Mouse (Mus musculus) heart, postnatal 0 days (tissue): ENCODE data around the gene Rps6ka4. TPM values are rescaled to one million over a fixed set of nuclear protein-coding genes. Genes with fewer than 3 reads are reported as not detected.

ENCODE experiments used
- ATAC-seq: fragments of 200-750 bp; cut with Nextera tagmentation; 2 replicates; pipeline ENCODE4 v1.8.0; 2017; ENCODE audit warnings: low read depth, moderate number of reproducible peaks, moderate library complexity; ENCODE audit not compliant: insufficient read depth
- DNase-seq: peaks from one replicate; pipeline ENCODE4 v3.0.0-alpha.2; 2016; ENCODE audit warnings: low spot score
- H3K27ac ChIP-seq: fragments of 300-500 bp; sonication (generic); 2 replicates; pipeline ENCODE4 v1.5.1; 2014; ENCODE audit warnings: low read depth, mild to moderate bottlenecking
- H3K27me3 ChIP-seq: fragments of 300-500 bp; sonication (generic); 2 replicates; pipeline ENCODE4 v1.6.1; 2014; ENCODE audit warnings: low read length, mixed read lengths; ENCODE audit not compliant: control insufficient read depth, insufficient read depth
- H3K36me3 ChIP-seq: fragments of 300-500 bp; sonication (generic); replicated peaks from 2 replicates; pipeline ENCODE4 v1.6.1; 2014; ENCODE audit warnings: low read length, mixed read lengths; ENCODE audit not compliant: control insufficient read depth, insufficient read depth
- H3K4me1 ChIP-seq: fragments of 300-500 bp; sonication (generic); 2 replicates; pipeline ENCODE4 v1.6.1; 2014; ENCODE audit warnings: antibody characterized with exemption; ENCODE audit not compliant: control insufficient read depth, insufficient read depth
- H3K4me2 ChIP-seq: fragments of 300-500 bp; sonication (generic); 2 replicates; pipeline ENCODE4 v1.6.1; 2014; ENCODE audit warnings: low read depth, mild to moderate bottlenecking, low read length, moderate library complexity
- H3K4me3 ChIP-seq: fragments of 300-500 bp; sonication (generic); 2 replicates; pipeline ENCODE4 v1.5.1; 2014; ENCODE audit warnings: low read depth, low read length
- H3K9ac ChIP-seq: fragments of 300-500 bp; sonication (generic); replicated peaks from 2 replicates; pipeline ENCODE4 v1.6.1; 2014; ENCODE audit warnings: low read depth, low read length, mixed read lengths
- H3K9me3 ChIP-seq: fragments of 300-500 bp; sonication (generic); replicated peaks from 2 replicates; pipeline ENCODE4 v1.6.1; 2016; ENCODE audit warnings: low read length; ENCODE audit not compliant: control insufficient read depth
- CTCF ChIP-seq: IDR thresholded peaks from 2 replicates; pipeline ENCODE4 v1.5.1; 2016; ENCODE audit warnings: antibody characterized with exemption, control low read depth, low read depth
- EP300 ChIP-seq: IDR thresholded peaks from 2 replicates; pipeline ENCODE4 v1.6.1; 2016; ENCODE audit warnings: antibody characterized with exemption, low read depth
- WGBS: fragments of 180-500 bp; shearing (Covaris S2); extraction: QIAGEN DNeasy Blood & Tissue Kit; methylation state at CpG from one replicate; pipeline ENCODE4 v1.1.7; 2014; 5-methylcytosine and 5-hydroxymethylcytosine counted together
- polyA plus RNA-seq: library from polyadenylated mRNA; unstranded; fragments of >200 nt; fragmentation: Nextera tagmentation; extraction: Ambion mirVana; gene quantifications from 2 replicates; pipeline ENCODE4 v1.2.1, GENCODE M21; 2015
- total RNA-seq: library from RNA; depleted of rRNA; stranded (reverse); fragments of >200 nt; gene quantifications from 2 replicates; pipeline ENCODE4 v1.2.3, GENCODE M21; 2014; ENCODE audit warnings: low replicate concordance

Gene Rps6ka4
- total and polyA plus RNA-seq, 2 experiments from 2014 or later: 13.4 to 16.6 TPM

- TF ChIP-seq CTCF (no peak), EP300 (no peak)
- 61% methylated on average over 2 of the region's 2 CpGs for WGBS
- H3K4me1 ChIP-seq: 0 out of 2 replicates have a peak, but pooled peaks cover 12% of the 10 kb centered on the region
Measured at GRCm38 (mm10) chr19:6859032-6859651, 18.7 kb upstream of the Rps6ka4 start.

GRCm38 (mm10) chr19:6858031-6858430 is 17.6 kb upstream of the Rps6ka4 start, which contains the start of gene Ccdc88b:
Gene Ccdc88b (minus strand): TSS chr19:6858211.
- TF ChIP-seq EP300 (no peak), CTCF (no peak)
- Histone ChIP-seq H3K4me2 (peak within 1 kb of the TSS; percentile 5; the same call in 1 of the 2 replicates), H3K27ac (no peak within 1 kb of the TSS; the same call in 1 of the 2 replicates), H3K4me1 (0 out of 2 replicates have a peak, but pooled peaks cover 12% of the 10 kb centered on the region), H3K27me3 (peaks cover 10% of the 10 kb centered on the region), H3K9ac (no peak within 1 kb of the TSS), H3K4me3 (peak within 1 kb of the TSS; percentile 1; the same call in 1 of the 2 replicates), H3K36me3 (no peaks in the 10 kb centered on the region), H3K9me3 (no peaks in the 10 kb centered on the region)
- no peak for DNase-seq
- no peak for ATAC-seq
- WGBS: 58% methylated on average over 7 of the region's 7 CpGs

More at GRCm38 (mm10) chr19:6859032-6859651, 18.7 kb upstream of the Rps6ka4 start:
- Histone ChIP-seq H3K27me3 (peaks cover 6% of the 10 kb centered on the region), H3K4me3 (no peak overlapping the region), H3K36me3 (no peaks in the 10 kb centered on the region), H3K4me2 (no peak overlapping the region), H3K9ac (no peak overlapping the region), H3K9me3 (no peaks in the 10 kb centered on the region), H3K27ac (no peak overlapping the region)
- ATAC-seq: no peak
- DNase-seq: no peak

- Histone ChIP-seq H3K36me3 (no peaks in the 10 kb centered on the region), H3K27ac (no peak overlapping the region), H3K4me2 (peak overlapping the region; percentile 5; the same call in 1 of the 2 replicates), H3K9me3 (no peaks in the 10 kb centered on the region), H3K9ac (no peak overlapping the region), H3K4me3 (no peak overlapping the region), H3K4me1 (0 out of 2 replicates have a peak, but pooled peaks cover 12% of the 10 kb centered on the region), H3K27me3 (peaks cover 10% of the 10 kb centered on the region)
- ATAC-seq: no peak
- WGBS: 71% methylated on average over 9 of the region's 9 CpGs
- DNase-seq: no peak
- TF ChIP-seq EP300: no peak
- TF ChIP-seq CTCF: no peak
Measured at GRCm38 (mm10) chr19:6857391-6858005, 17.1 kb upstream of the Rps6ka4 start.

GRCm38 (mm10) chr19:6857003-6857360 is 16.5 kb upstream of the Rps6ka4 start:
- Histone ChIP-seq H3K4me2 (peak overlapping the region; percentile 5; the same call in 1 of the 2 replicates), H3K27ac (no peak overlapping the region), H3K4me3 (no peak overlapping the region), H3K9ac (no peak overlapping the region), H3K36me3 (no peaks in the 10 kb centered on the region), H3K4me1 (0 out of 2 replicates have a peak, but pooled peaks cover 12% of the 10 kb centered on the region), H3K27me3 (peaks cover 10% of the 10 kb centered on the region), H3K9me3 (no peaks in the 10 kb centered on the region)
- no peak for ATAC-seq
- no peak for DNase-seq
- 53% methylated on average over 3 of the region's 3 CpGs for WGBS
- no peak for TF ChIP-seq CTCF
- TF ChIP-seq EP300: no peak

GRCm38 (mm10) chr19:6856281-6857002 is 16.0 kb upstream of the Rps6ka4 start:
- WGBS: 51% methylated on average over 12 of the region's 12 CpGs
- Histone ChIP-seq H3K4me2 (peak overlapping the region; percentile 5; the same call in 1 of the 2 replicates), H3K4me3 (no peak overlapping the region), H3K27me3 (peaks cover 10% of the 10 kb centered on the region), H3K36me3 (no peaks in the 10 kb centered on the region), H3K4me1 (0 out of 2 replicates have a peak, but pooled peaks cover 12% of the 10 kb centered on the region), H3K9me3 (no peaks in the 10 kb centered on the region), H3K9ac (no peak overlapping the region), H3K27ac (no peak overlapping the region)
- no peak for TF ChIP-seq EP300
- TF ChIP-seq CTCF: peak; percentile 67
- ATAC-seq (no peak), DNase-seq (peak; percentile 69)
